Mouse (Mus musculus) heart, embryonic 14.5 days (tissue): ENCODE data around the gene Prol1. TPM values are rescaled to one million over a fixed set of nuclear protein-coding genes. Genes with fewer than 3 reads are reported as not detected.
"Not testable (repeated sequence)": the region's sequence is repeated elsewhere in the genome, so short reads cannot be mapped to it uniquely, and the experiment has no call there.

Source experiments
- ATAC-seq: fragments of 200-750 bp; cut with Nextera tagmentation; 2 replicates; pipeline ENCODE4 v1.8.0; 2017; ENCODE audit warnings: low read depth, moderate TSS enrichment; ENCODE audit not compliant: insufficient number of reproducible peaks, insufficient read depth, low FRiP score
- H3K27ac ChIP-seq, 2 experiments: fragments of 200-500 bp in 1 of 2; fragments of 300-500 bp in 1 of 2; sonication (generic) in 1 of 2; replicated peaks in 1 of 2; 2 replicates each; pipeline ENCODE4 v1.5.1; 2012 to 2014; ENCODE audit warnings: low read depth in 2 of 2, low read length in 2 of 2, control low read depth in 1 of 2, mild to moderate bottlenecking in 1 of 2, mixed read lengths in 1 of 2; ENCODE audit not compliant: control insufficient read depth in 1 of 2, insufficient read depth in 1 of 2
- H3K27me3 ChIP-seq: fragments of 300-500 bp; sonication (generic); 2 replicates; pipeline ENCODE4 v1.6.1; 2014; ENCODE audit warnings: mild to moderate bottlenecking, low read length, control low read depth; ENCODE audit not compliant: control insufficient read depth, insufficient read depth
- H3K36me3 ChIP-seq: fragments of 300-500 bp; sonication (generic); 2 replicates; pipeline ENCODE4 v1.6.1; 2014; ENCODE audit warnings: mild to moderate bottlenecking, control low read depth, low read length, mixed read lengths; ENCODE audit not compliant: control insufficient read depth, insufficient read depth
- H3K4me1 ChIP-seq, 2 experiments: fragments of 200-500 bp in 1 of 2; fragments of 300-500 bp in 1 of 2; sonication (generic) in 1 of 2; 2 replicates each; pipeline ENCODE4 v1.6.1; 2012 to 2014; ENCODE audit warnings: low read length in 2 of 2, control low read depth in 1 of 2, mixed read lengths in 1 of 2; ENCODE audit not compliant: control insufficient read depth in 2 of 2, insufficient read depth in 2 of 2
- H3K4me2 ChIP-seq: fragments of 300-500 bp; sonication (generic); 2 replicates; pipeline ENCODE4 v1.6.1; 2014; ENCODE audit warnings: mild to moderate bottlenecking, low read length
- H3K4me3 ChIP-seq, 2 experiments: fragments of 200-500 bp in 1 of 2; fragments of 300-500 bp in 1 of 2; sonication (generic) in 1 of 2; 2 replicates each; pipeline ENCODE4 v1.5.1; 2012 to 2014; ENCODE audit warnings: low read length in 2 of 2, mild to moderate bottlenecking in 2 of 2, control low read depth in 1 of 2, low read depth in 1 of 2, moderate library complexity in 1 of 2; ENCODE audit not compliant: control insufficient read depth in 1 of 2, insufficient read depth in 1 of 2
- H3K9ac ChIP-seq: fragments of 300-500 bp; sonication (generic); 2 replicates; pipeline ENCODE4 v1.6.1; 2014; ENCODE audit warnings: mild to moderate bottlenecking, low read length
- H3K9me3 ChIP-seq: fragments of 300-500 bp; sonication (generic); 2 replicates; pipeline ENCODE4 v1.6.1; 2016; ENCODE audit warnings: low read length, control low read depth; ENCODE audit not compliant: control insufficient read depth
- WGBS: fragments of 180-500 bp; shearing (Covaris S2); extraction: QIAGEN DNeasy Blood & Tissue Kit; methylation state at CpG from one replicate; pipeline ENCODE4 v1.1.7; 2014; 5-methylcytosine and 5-hydroxymethylcytosine counted together
- polyA plus RNA-seq: library from polyadenylated mRNA; unstranded; fragments of >200 nt; fragmentation: Nextera tagmentation; extraction: Ambion mirVana; gene quantifications from 2 replicates; pipeline ENCODE4 v1.2.1, GENCODE M21; 2014

Gene Prol1
- not detected in 2 replicates for polyA plus RNA-seq

- no peak within 1 kb of the TSS for H3K4me2 ChIP-seq
- no peaks in the 10 kb centered on the region for H3K9me3 ChIP-seq
- no peak within 1 kb of the TSS for H3K9ac ChIP-seq
- no peaks in the 10 kb centered on the region for H3K27me3 ChIP-seq
- no peaks in the 10 kb centered on the region for H3K4me1 ChIP-seq
- WGBS: 81% methylated on average over 1 of the region's 1 CpGs
- H3K4me3 ChIP-seq: no peak within 1 kb of the TSS
- no peaks in the 10 kb centered on the region for H3K36me3 ChIP-seq
- ATAC-seq: no peak
- no peak within 1 kb of the TSS for H3K27ac ChIP-seq
Observed at GRCm38 (mm10) chr5:88317012-88317411, at the start of gene Prol1. Gene Prol1 (plus strand): TSS chr5:88317312.

GRCm38 (mm10) chr5:88268619-88269018 is 48.5 kb upstream of the Prol1 start, which contains the start of gene Gm7714:
Gene Gm7714 (plus strand): TSS chr5:88268919.
- Histone ChIP-seq H3K4me1 (no peaks in the 10 kb centered on the region), H3K4me2 (no peak within 1 kb of the TSS), H3K36me3 (no peaks in the 10 kb centered on the region), H3K27ac (no peak within 1 kb of the TSS), H3K9me3 (no peaks in the 10 kb centered on the region), H3K27me3 (no peaks in the 10 kb centered on the region), H3K4me3 (no peak within 1 kb of the TSS), H3K9ac (no peak within 1 kb of the TSS)
- 62% methylated on average over 1 of the region's 1 CpGs for WGBS
- no peak for ATAC-seq

GRCm38 (mm10) chr5:88311307-88311706 is 5.8 kb upstream of the Prol1 start:
- not testable (repeated sequence) for H3K27ac ChIP-seq, H3K36me3 ChIP-seq, H3K4me3 ChIP-seq, H3K27me3 ChIP-seq, H3K9me3 ChIP-seq, H3K4me2 ChIP-seq, H3K4me1 ChIP-seq, ATAC-seq, H3K9ac ChIP-seq
- 64% methylated on average over 3 of the region's 3 CpGs for WGBS

- not testable (repeated sequence) for H3K36me3 ChIP-seq, H3K27ac ChIP-seq, H3K4me3 ChIP-seq, H3K9me3 ChIP-seq, ATAC-seq, H3K4me1 ChIP-seq, H3K27me3 ChIP-seq, H3K4me2 ChIP-seq, H3K9ac ChIP-seq
- 60% methylated on average over 2 of the region's 2 CpGs for WGBS
Observed at GRCm38 (mm10) chr5:88348533-88348932, 31.4 kb downstream of the Prol1 start.

DNA sequence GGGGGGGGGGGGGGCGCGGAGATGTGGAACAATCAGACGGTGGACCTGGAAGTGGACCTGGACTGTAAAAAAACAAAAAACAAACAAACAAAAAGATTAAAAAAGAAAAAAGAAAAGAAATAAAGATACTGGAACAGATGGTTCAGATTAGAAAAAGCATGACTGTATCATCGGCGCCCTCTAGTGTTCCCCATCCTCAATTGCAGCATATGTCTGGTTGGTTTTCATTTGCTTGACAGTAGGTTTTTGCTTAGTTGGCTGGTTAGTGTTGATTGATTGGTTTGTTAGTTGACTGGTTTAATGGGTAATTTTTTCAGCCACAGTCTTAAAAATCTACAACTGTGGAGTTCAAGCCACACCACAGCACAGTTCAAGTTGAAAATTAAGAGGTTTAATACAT is 47.7 kb downstream of the Prol1 start:
- no peak overlapping the region for H3K27ac ChIP-seq
- H3K36me3 ChIP-seq: no peaks in the 10 kb centered on the region
- no peak for ATAC-seq
- H3K4me3 ChIP-seq: no peak overlapping the region
- H3K4me1 ChIP-seq: no peaks in the 10 kb centered on the region
- H3K9me3 ChIP-seq: no peaks in the 10 kb centered on the region
- H3K27me3 ChIP-seq: no peaks in the 10 kb centered on the region
- H3K9ac ChIP-seq: no peak overlapping the region
- 4% methylated on average over 5 of the region's 5 CpGs for WGBS
- no peak overlapping the region for H3K4me2 ChIP-seq

- ATAC-seq: no peak
- no peak overlapping the region for H3K4me2 ChIP-seq
- H3K27me3 ChIP-seq: no peaks in the 10 kb centered on the region
- H3K4me1 ChIP-seq: no peaks in the 10 kb centered on the region
- H3K9me3 ChIP-seq: no peaks in the 10 kb centered on the region
- 74% methylated on average over 1 of the region's 1 CpGs for WGBS
- no peak overlapping the region for H3K9ac ChIP-seq
- H3K4me3 ChIP-seq: no peak overlapping the region
- H3K27ac ChIP-seq: no peak overlapping the region
- H3K36me3 ChIP-seq: no peaks in the 10 kb centered on the region
Observed at GRCm38 (mm10) chr5:88366886-88367285, 49.8 kb downstream of the Prol1 start.

GRCm38 (mm10) chr5:88370578-88371232 is 53.6 kb downstream of the Prol1 start:
- no peak for ATAC-seq
- no peak overlapping the region for H3K4me3 ChIP-seq
- no peak overlapping the region for H3K4me2 ChIP-seq
- no peak overlapping the region for H3K27ac ChIP-seq
- no peaks in the 10 kb centered on the region for H3K9me3 ChIP-seq
- H3K36me3 ChIP-seq: no peaks in the 10 kb centered on the region
- no peaks in the 10 kb centered on the region for H3K4me1 ChIP-seq
- 47% methylated on average over 6 of the region's 6 CpGs for WGBS
- no peaks in the 10 kb centered on the region for H3K27me3 ChIP-seq
- no peak overlapping the region for H3K9ac ChIP-seq

- no peaks in the 10 kb centered on the region for H3K9me3 ChIP-seq
- H3K27ac ChIP-seq: no peak overlapping the region
- WGBS: 74% methylated on average over 6 of the region's 6 CpGs
- ATAC-seq: no peak
- no peak overlapping the region for H3K4me3 ChIP-seq
- H3K36me3 ChIP-seq: no peaks in the 10 kb centered on the region
- H3K27me3 ChIP-seq: no peaks in the 10 kb centered on the region
- no peak overlapping the region for H3K9ac ChIP-seq
- H3K4me1 ChIP-seq: no peaks in the 10 kb centered on the region
- no peak overlapping the region for H3K4me2 ChIP-seq
Observed at GRCm38 (mm10) chr5:88372563-88372962, 55.5 kb downstream of the Prol1 start.
